Mouse (Mus musculus) liver, adult 2 months (tissue): ENCODE measurements around the gene Prkaa1. TPM values are rescaled to one million over a fixed set of nuclear protein-coding genes. Genes with fewer than 3 reads are reported as not detected.

Experiments
- DNase-seq: peaks from one replicate; pipeline ENCODE4 v3.0.0-alpha.2; 2011; ENCODE audit warnings: low read depth, low spot score; ENCODE audit errors: extremely low read depth
- H3K27ac ChIP-seq: fragments of 200-500 bp; replicated peaks from 2 replicates; pipeline ENCODE4 v1.5.1; 2012; ENCODE audit warnings: low read depth, mild to moderate bottlenecking, control low read depth, inconsistent platforms, low read length; ENCODE audit not compliant: insufficient read depth
- H3K27me3 ChIP-seq: fragments of 200-500 bp; 2 replicates; pipeline ENCODE4 v1.6.1; 2012; ENCODE audit warnings: mild to moderate bottlenecking, moderate library complexity, low read length, inconsistent platforms; ENCODE audit not compliant: control insufficient read depth, insufficient read depth
- H3K36me3 ChIP-seq: fragments of 200-500 bp; 2 replicates; pipeline ENCODE4 v1.6.1; 2012; ENCODE audit warnings: low read length, inconsistent platforms; ENCODE audit not compliant: control insufficient read depth, insufficient read depth
- H3K4me1 ChIP-seq: fragments of 200-500 bp; 2 replicates; pipeline ENCODE4 v1.6.1; 2011; ENCODE audit warnings: low read length; ENCODE audit not compliant: control insufficient read depth, insufficient read depth
- H3K4me3 ChIP-seq: fragments of 200-500 bp; 2 replicates; pipeline ENCODE4 v1.5.1; 2011; ENCODE audit warnings: low read depth, mild to moderate bottlenecking, control low read depth, low read length, moderate library complexity; ENCODE audit not compliant: insufficient read depth
- H3K79me2 ChIP-seq: fragments of 200-500 bp; 2 replicates; pipeline ENCODE4 v1.6.1; 2012; ENCODE audit warnings: inconsistent platforms, mild to moderate bottlenecking, low read length, moderate library complexity; ENCODE audit not compliant: control insufficient read depth, insufficient read depth
- H3K9ac ChIP-seq: fragments of 200-500 bp; 2 replicates; pipeline ENCODE4 v1.6.1; 2012; ENCODE audit warnings: low read depth, mild to moderate bottlenecking, control low read depth, inconsistent platforms, low read length
- CTCF ChIP-seq: fragments of 200-500 bp; IDR thresholded peaks from 2 replicates; pipeline ENCODE4 v1.5.1; 2011; ENCODE audit warnings: low read depth, low read length, control low read depth
- POLR2A ChIP-seq: fragments of 200-500 bp; IDR thresholded peaks from 2 replicates; pipeline ENCODE4 v1.6.1; 2011; ENCODE audit warnings: low read length, control low read depth; ENCODE audit not compliant: insufficient read depth; ENCODE audit errors: extremely low read depth
- WGBS: fragments of 180-500 bp; shearing (Covaris S2); methylation state at CpG from one replicate; pipeline ENCODE4 v1.1.7; 2018; 5-methylcytosine and 5-hydroxymethylcytosine counted together
- polyA plus RNA-seq: library from polyadenylated mRNA; depleted of rRNA; stranded (reverse); fragments of >200 nt; gene quantifications from 2 replicates; pipeline ENCODE4 v1.2.3, GENCODE M21; 2012; rRNA removed
- total RNA-seq: library from RNA; depleted of rRNA; stranded (reverse); fragments of >200 nt; gene quantifications from 2 replicates; pipeline ENCODE4 v1.2.3, GENCODE M21; 2014; rRNA removed

The Prkaa1 gene
- total RNA-seq (6.3 and 7.8 TPM in 2 replicates), polyA plus RNA-seq (1.8 and 1.9 TPM in 2 replicates)

GRCm38 (mm10) chr15:5143361-5144020, at the start of gene Prkaa1:
Gene Prkaa1, plus strand, starts transcription at chr15:5143861.
- peaks cover 17% of the 10 kb centered on the region; the same call in 1 of the 2 replicates for H3K79me2 ChIP-seq
- H3K36me3 ChIP-seq: no peaks in the 10 kb centered on the region
- H3K27me3 ChIP-seq: no peaks in the 10 kb centered on the region
- H3K9ac ChIP-seq: peak within 1 kb of the TSS; percentile 89
- DNase-seq: peak; percentile 37
- TF ChIP-seq CTCF (peak; percentile 67), POLR2A (peak; percentile 64)
- peaks cover 5% of the 10 kb centered on the region for H3K4me1 ChIP-seq
- WGBS: under 1% methylated on average over 80 of the region's 80 CpGs
- H3K27ac ChIP-seq: peak within 1 kb of the TSS; percentile 47
- peak within 1 kb of the TSS; percentile 98 for H3K4me3 ChIP-seq

- TF ChIP-seq CTCF (no peak), POLR2A (no peak)
- H3K27ac ChIP-seq: no peak overlapping the region
- DNase-seq: no peak
- H3K4me1 ChIP-seq: no peaks in the 10 kb centered on the region
- H3K79me2 ChIP-seq: no peaks in the 10 kb centered on the region
- H3K27me3 ChIP-seq: no peaks in the 10 kb centered on the region
- no peak overlapping the region for H3K4me3 ChIP-seq
- no peak overlapping the region for H3K9ac ChIP-seq
- peaks cover 3% of the 10 kb centered on the region; the same call in 1 of the 2 replicates for H3K36me3 ChIP-seq
- WGBS: 89% methylated on average over 11 of the region's 11 CpGs
Measured at GRCm38 (mm10) chr15:5095534-5096301, 47.9 kb upstream of the Prkaa1 start.

GRCm38 (mm10) chr15:5097376-5097775, 46.3 kb upstream of the Prkaa1 start:
- 96% methylated on average over 1 of the region's 1 CpGs for WGBS
- H3K36me3 ChIP-seq: peaks cover 14% of the 10 kb centered on the region; the same call in 1 of the 2 replicates
- H3K9ac ChIP-seq: no peak overlapping the region
- H3K79me2 ChIP-seq: no peaks in the 10 kb centered on the region
- no peak for TF ChIP-seq CTCF
- TF ChIP-seq POLR2A: no peak
- no peaks in the 10 kb centered on the region for H3K4me1 ChIP-seq
- H3K27ac ChIP-seq: no peak overlapping the region
- H3K4me3 ChIP-seq: no peak overlapping the region
- no peaks in the 10 kb centered on the region for H3K27me3 ChIP-seq
- no peak for DNase-seq

GRCm38 (mm10) chr15:5102312-5102711, 41.3 kb upstream of the Prkaa1 start:
- Histone ChIP-seq H3K4me1 (peaks cover 5% of the 10 kb centered on the region), H3K4me3 (no peak overlapping the region), H3K27me3 (no peaks in the 10 kb centered on the region), H3K9ac (no peak overlapping the region), H3K27ac (no peak overlapping the region), H3K36me3 (peaks cover 27% of the 10 kb centered on the region), H3K79me2 (peaks cover 4% of the 10 kb centered on the region; the same call in 1 of the 2 replicates)
- 95% methylated on average over 4 of the region's 4 CpGs for WGBS
- DNase-seq: no peak
- no peak for TF ChIP-seq CTCF
- TF ChIP-seq POLR2A: no peak

GRCm38 (mm10) chr15:5105891-5106290, 37.8 kb upstream of the Prkaa1 start:
- no peak for DNase-seq
- peaks cover 7% of the 10 kb centered on the region for H3K4me1 ChIP-seq
- TF ChIP-seq CTCF (no peak), POLR2A (no peak)
- no peak overlapping the region for H3K27ac ChIP-seq
- no peaks in the 10 kb centered on the region for H3K27me3 ChIP-seq
- H3K4me3 ChIP-seq: no peak overlapping the region
- H3K36me3 ChIP-seq: peaks cover 24% of the 10 kb centered on the region
- no peak overlapping the region for H3K9ac ChIP-seq
- H3K79me2 ChIP-seq: peaks cover 4% of the 10 kb centered on the region; the same call in 1 of the 2 replicates
- 88% methylated on average over 6 of the region's 6 CpGs for WGBS

- peaks cover 7% of the 10 kb centered on the region for H3K4me1 ChIP-seq
- peak; percentile 31 for DNase-seq
- H3K27ac ChIP-seq: no peak overlapping the region
- H3K4me3 ChIP-seq: no peak overlapping the region
- no peak overlapping the region for H3K9ac ChIP-seq
- H3K36me3 ChIP-seq: peaks cover 20% of the 10 kb centered on the region
- peaks cover 4% of the 10 kb centered on the region; the same call in 1 of the 2 replicates for H3K79me2 ChIP-seq
- no peaks in the 10 kb centered on the region for H3K27me3 ChIP-seq
- no peak for TF ChIP-seq POLR2A
- 52% methylated on average over 2 of the region's 2 CpGs for WGBS
Measured at GRCm38 (mm10) chr15:5106293-5106692, 37.4 kb upstream of the Prkaa1 start.
